Mouse (Mus musculus): ENCODE data around the gene Rexo5.

GRCm38 (mm10) chr7:119880345-119880744 lies 86.5 kb downstream of the Rexo5 start:
- no peak for TF ChIP-seq CTCF (IDR thresholded peaks at IDR 0.05; ENCODE audit: extremely low read depth, insufficient read length, insufficient replicate concordance, low read depth, low read length)
- no peak for TF ChIP-seq POLR2A (IDR thresholded peaks at IDR 0.05; ENCODE audit: low read depth, low read length)

Measured in small intestine, adult 2 months (tissue).